Mouse (Mus musculus) heart, postnatal 0 days (tissue): Measurements from ENCODE around the gene Barx2.

Experiments
- CTCF ChIP-seq: IDR thresholded peaks from 2 replicates; pipeline ENCODE4 v1.5.1; 2016; ENCODE audit warnings: antibody characterized with exemption, control low read depth, low read depth
- EP300 ChIP-seq: IDR thresholded peaks from 2 replicates; pipeline ENCODE4 v1.6.1; 2016; ENCODE audit warnings: antibody characterized with exemption, low read depth

- no peak for TF ChIP-seq EP300
- TF ChIP-seq CTCF = no peak
Measured at GRCm38 (mm10) chr9:31841108-31841815, 72.0 kb downstream of the Barx2 start.
